Mouse (Mus musculus) heart, embryonic 16.5 days (tissue): ENCODE data around the gene Gm9821. TPM values are rescaled to one million over a fixed set of nuclear protein-coding genes. Genes with fewer than 3 reads are reported as not detected.

Experiments
- ATAC-seq: fragments of 200-750 bp; cut with Nextera tagmentation; replicated peaks from 2 replicates; pipeline ENCODE4 v1.8.0; 2017; ENCODE audit warnings: moderate number of reproducible peaks; ENCODE audit not compliant: insufficient read depth, low FRiP score; ENCODE audit errors: extremely low read depth
- H3K27ac ChIP-seq: fragments of 300-500 bp; sonication (generic); 2 replicates; pipeline ENCODE4 v1.5.1; 2014; ENCODE audit warnings: mild to moderate bottlenecking, low read length, control low read depth, moderate library complexity
- H3K27me3 ChIP-seq: fragments of 300-500 bp; sonication (generic); 2 replicates; pipeline ENCODE4 v1.6.1; 2014; ENCODE audit warnings: low read length, mixed read lengths; ENCODE audit not compliant: control insufficient read depth, insufficient read depth
- H3K36me3 ChIP-seq: fragments of 300-500 bp; sonication (generic); 2 replicates; pipeline ENCODE4 v1.6.1; 2014; ENCODE audit not compliant: control insufficient read depth, insufficient read depth
- H3K4me1 ChIP-seq: fragments of 300-500 bp; sonication (generic); 2 replicates; pipeline ENCODE4 v1.6.1; 2014; ENCODE audit warnings: low read length, mixed read lengths; ENCODE audit not compliant: control insufficient read depth, insufficient read depth
- H3K4me2 ChIP-seq: fragments of 300-500 bp; sonication (generic); 2 replicates; pipeline ENCODE4 v1.6.1; 2014; ENCODE audit warnings: low read depth, mild to moderate bottlenecking, control low read depth, low read length
- H3K4me3 ChIP-seq: fragments of 300-500 bp; sonication (generic); 2 replicates; pipeline ENCODE4 v1.5.1; 2014; ENCODE audit warnings: mild to moderate bottlenecking, control low read depth, low read length
- H3K9ac ChIP-seq: fragments of 300-500 bp; sonication (generic); 2 replicates; pipeline ENCODE4 v1.6.1; 2014; ENCODE audit warnings: low read length, control low read depth
- H3K9me3 ChIP-seq: fragments of 300-500 bp; sonication (generic); replicated peaks from 2 replicates; pipeline ENCODE4 v1.6.1; 2016; ENCODE audit warnings: low read length; ENCODE audit not compliant: control insufficient read depth
- WGBS: fragments of 180-500 bp; shearing (Covaris S2); extraction: QIAGEN DNeasy Blood & Tissue Kit; methylation state at CpG from one replicate; pipeline ENCODE4 v1.1.7; 2014; 5-methylcytosine and 5-hydroxymethylcytosine counted together
- polyA plus RNA-seq: library from polyadenylated mRNA; unstranded; fragments of >200 nt; fragmentation: Nextera tagmentation; extraction: Ambion mirVana; gene quantifications from 2 replicates; pipeline ENCODE4 v1.2.1, GENCODE M21; 2015

Gene Gm9821
- polyA plus RNA-seq, 1 experiment from 2014 or later: 2.1 TPM

DNA sequence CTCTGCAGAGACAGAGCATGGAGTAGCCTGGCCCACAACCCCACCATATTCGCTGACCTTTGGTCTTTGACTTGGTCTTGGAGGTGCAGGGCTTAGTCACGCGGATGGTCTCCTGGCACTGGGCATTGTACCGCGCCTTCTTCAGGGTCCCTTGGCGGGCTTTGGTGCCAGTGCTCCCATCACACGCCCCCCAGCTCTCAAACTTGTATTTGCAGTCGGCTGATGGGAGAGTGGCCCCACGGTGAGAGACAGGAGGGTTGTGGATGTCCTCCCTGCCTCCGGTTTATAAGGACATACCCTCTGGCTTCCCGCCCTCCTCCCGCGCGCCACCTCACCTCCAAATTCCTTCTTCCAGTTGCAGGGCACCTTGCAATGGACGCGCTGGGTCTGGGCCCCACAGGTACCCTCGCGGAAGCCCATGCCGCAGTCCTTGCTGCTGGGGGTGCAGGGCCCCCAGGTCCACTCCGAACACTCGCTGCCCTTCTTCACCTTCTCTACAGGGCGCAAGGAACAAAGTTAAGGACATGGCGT lies 14.7 kb upstream of the Gm9821 start:
- 17% methylated on average over 23 of the region's 23 CpGs for WGBS
- ATAC-seq: no peak

DNA sequence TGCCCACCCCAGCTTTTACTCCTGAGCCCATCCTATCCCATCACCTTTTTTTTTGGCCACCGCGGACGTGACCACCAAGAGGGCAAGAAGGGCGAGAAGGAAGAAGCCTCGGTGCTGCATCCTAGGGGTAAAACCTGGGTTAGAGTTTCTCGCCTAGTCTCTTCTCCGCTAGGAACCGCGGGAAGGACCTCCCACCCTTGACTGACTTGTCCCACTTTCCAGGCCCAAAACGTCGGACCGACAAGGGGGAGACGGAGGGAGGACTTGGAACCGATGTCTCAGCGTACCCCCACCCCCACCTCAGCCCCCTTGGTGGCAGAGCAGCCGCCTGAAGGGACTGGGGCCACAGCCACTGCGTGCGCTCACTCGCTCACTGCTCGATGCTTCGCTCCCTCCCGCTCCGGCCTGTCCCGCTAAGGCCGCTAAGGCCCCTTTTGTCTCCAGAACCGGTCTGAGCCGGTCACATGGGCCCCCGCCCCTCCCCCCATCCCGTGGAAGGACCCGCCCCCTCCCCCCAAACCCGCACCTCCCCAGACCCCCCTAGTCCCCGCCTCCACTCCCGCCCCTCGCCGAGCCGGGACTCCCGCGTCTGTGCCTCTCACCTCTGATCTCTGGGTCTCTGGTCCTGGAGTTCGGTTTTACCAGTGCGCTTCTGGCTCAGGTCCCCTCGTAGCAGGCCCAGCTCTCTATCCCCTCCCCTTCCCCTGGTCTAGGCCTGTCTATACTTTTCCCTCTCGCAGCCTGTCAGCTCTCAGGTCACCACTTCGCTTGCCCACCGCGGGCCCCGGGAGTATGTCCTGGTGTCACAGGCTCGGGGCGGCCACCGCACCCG lies 14.0 kb upstream of the Gm9821 start:
- peak overlapping the region; percentile 65 for H3K27ac ChIP-seq
- H3K9me3 ChIP-seq: no peaks in the 10 kb centered on the region
- ATAC-seq: peak; percentile 47
- peak overlapping the region; percentile 53 for H3K4me3 ChIP-seq
- peak overlapping the region; percentile 70 for H3K9ac ChIP-seq
- peaks cover 21% of the 10 kb centered on the region for H3K36me3 ChIP-seq
- WGBS: 3% methylated on average over 47 of the region's 50 CpGs
- H3K27me3 ChIP-seq: no peaks in the 10 kb centered on the region
- H3K4me2 ChIP-seq: peak overlapping the region; percentile 80
- peaks cover 25% of the 10 kb centered on the region for H3K4me1 ChIP-seq

More for the DNA sequence above, 14.7 kb upstream of the Gm9821 start:
- Histone ChIP-seq H3K27ac (peak overlapping the region; percentile 65), H3K4me3 (peak overlapping the region; percentile 53), H3K9me3 (no peaks in the 10 kb centered on the region), H3K4me2 (peak overlapping the region; percentile 80), H3K4me1 (peaks cover 25% of the 10 kb centered on the region), H3K27me3 (peaks cover 3% of the 10 kb centered on the region; the same call in 1 of the 2 replicates), H3K9ac (peak overlapping the region; percentile 70), H3K36me3 (peaks cover 14% of the 10 kb centered on the region)

DNA sequence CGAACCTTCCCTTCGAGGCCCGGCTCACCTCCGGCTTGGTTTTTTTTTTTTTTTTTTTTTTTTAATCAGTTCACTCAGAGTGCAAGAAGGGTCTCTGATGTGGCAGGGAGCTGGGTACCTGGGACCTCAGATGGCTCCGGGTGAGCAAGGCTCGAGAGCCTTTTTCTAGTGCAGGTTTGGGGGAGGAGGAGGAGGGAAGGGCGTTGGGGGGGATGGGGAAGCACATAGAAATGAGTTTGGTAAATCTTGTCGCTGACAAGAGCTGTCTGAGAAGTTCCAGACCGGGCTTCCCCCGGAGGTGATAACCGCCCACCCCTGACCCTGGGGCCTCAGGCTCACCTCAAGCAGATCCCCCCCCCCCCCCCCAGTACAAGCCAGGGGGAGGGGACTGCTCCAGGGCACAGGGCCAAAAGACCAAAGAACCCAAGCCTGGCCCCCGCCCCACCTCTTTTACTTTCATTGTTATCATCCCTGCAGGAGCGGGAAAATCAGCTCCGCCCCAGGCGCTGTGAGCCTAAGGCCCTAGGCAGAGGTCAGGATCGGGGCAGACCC lies 13.3 kb upstream of the Gm9821 start, which contains the start of gene Mdk:
TSS of gene Mdk (minus strand) at position 138 of the 552 bp plus-strand sequence.
- peaks cover 28% of the 10 kb centered on the region for H3K36me3 ChIP-seq
- H3K4me1 ChIP-seq: peaks cover 25% of the 10 kb centered on the region

DNA sequence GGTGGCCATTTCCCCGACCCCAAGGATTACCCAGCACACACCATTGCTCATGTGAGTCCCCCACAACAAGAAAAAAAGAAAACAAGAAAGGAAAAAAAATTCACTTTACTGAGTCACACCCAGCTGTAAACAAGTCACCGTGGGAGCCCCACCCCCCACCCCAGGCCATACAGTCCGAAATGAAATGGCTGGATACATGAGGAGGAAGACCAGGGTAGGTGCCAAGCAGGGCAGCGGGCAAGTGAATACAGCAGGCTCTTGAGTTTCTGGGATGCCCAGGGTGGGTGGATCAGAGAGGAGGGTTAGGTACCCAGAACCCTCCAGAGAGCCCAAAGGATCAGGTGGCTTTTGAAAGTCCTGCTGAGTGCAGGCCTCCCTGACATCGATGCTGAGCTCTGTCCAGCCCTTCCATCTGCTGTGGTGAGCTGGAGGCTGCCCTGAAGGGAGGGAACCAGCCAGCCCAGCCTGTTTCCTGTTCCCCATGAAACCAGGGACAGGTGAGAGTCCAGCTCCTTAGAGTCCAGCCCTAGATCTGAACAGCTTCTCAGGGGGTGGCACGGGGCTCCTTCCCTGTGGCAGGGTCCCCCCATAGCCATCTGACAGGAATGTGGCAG lies 12.7 kb upstream of the Gm9821 start:
- 18% methylated on average over 6 of the region's 6 CpGs for WGBS
- H3K4me1 ChIP-seq: peaks cover 25% of the 10 kb centered on the region
- peak overlapping the region; percentile 80 for H3K4me2 ChIP-seq
- 0 out of 2 replicates have a peak overlapping the region, but pooled peaks have one; percentile 24 for H3K9ac ChIP-seq
- H3K27ac ChIP-seq: no peak overlapping the region
- ATAC-seq: no peak
- no peaks in the 10 kb centered on the region for H3K27me3 ChIP-seq
- H3K4me3 ChIP-seq: no peak overlapping the region
- peaks cover 34% of the 10 kb centered on the region for H3K36me3 ChIP-seq
- no peaks in the 10 kb centered on the region for H3K9me3 ChIP-seq

More for the DNA sequence above, 13.3 kb upstream of the Gm9821 start, which contains the start of gene Mdk:
- no peaks in the 10 kb centered on the region for H3K9me3 ChIP-seq
- no peaks in the 10 kb centered on the region for H3K27me3 ChIP-seq
- peak within 1 kb of the TSS; percentile 65 for H3K27ac ChIP-seq
- H3K9ac ChIP-seq: peak within 1 kb of the TSS; percentile 70
- peak within 1 kb of the TSS; percentile 80 for H3K4me2 ChIP-seq
- peak within 1 kb of the TSS; percentile 53 for H3K4me3 ChIP-seq
- 5% methylated on average over 16 of the region's 16 CpGs for WGBS
- peak; percentile 6; the same call in 1 of the 2 replicates for ATAC-seq

DNA sequence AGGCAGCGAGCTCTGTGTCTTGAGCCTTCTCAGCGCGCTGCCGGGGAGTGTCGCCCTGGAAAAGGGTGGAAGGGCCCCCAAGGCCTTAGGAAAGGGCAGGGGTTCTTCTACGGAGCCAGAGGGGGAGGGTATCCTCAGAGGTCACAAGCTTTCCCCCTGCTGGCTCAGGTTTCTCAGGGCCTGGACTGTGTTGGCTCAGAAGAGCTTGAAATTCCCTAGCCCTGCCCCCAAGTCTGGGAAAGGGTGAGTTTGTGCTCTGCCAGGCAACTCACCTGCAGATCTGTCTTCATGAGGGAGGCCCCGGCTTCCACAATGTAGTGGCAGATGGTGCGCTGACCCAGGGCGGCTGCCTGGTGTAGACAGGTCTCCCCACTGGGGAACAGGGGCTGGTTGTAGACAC lies 12.0 kb upstream of the Gm9821 start:
- Histone ChIP-seq H3K36me3 (peaks cover 40% of the 10 kb centered on the region), H3K4me3 (no peak overlapping the region), H3K4me2 (no peak overlapping the region), H3K9ac (no peak overlapping the region), H3K9me3 (no peaks in the 10 kb centered on the region), H3K27me3 (no peaks in the 10 kb centered on the region), H3K4me1 (peaks cover 25% of the 10 kb centered on the region), H3K27ac (no peak overlapping the region)
- 58% methylated on average over 9 of the region's 9 CpGs for WGBS
- ATAC-seq: no peak

DNA sequence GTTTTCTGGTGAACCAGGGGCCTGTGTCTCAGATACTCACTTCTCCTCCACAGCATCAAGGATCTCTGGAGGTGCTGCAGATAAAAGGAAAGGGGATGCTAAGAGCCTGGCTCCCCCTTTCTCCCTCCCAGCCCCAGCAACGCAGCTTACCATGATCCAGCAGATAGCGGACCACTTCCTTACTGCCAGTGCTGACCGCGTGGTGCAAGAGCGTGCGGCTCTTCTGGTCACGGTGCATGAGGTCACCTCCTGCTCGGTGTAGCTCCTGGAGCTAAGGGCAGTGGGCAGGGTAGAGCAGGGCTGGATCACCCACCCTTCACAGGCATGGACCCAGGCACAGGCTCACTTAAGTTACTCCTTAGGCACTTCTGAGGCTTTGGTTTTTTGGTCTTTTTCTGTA lies 11.5 kb upstream of the Gm9821 start:
- ATAC-seq: no peak
- WGBS: 40% methylated on average over 8 of the region's 8 CpGs
- H3K36me3 ChIP-seq: peaks cover 45% of the 10 kb centered on the region
- H3K4me1 ChIP-seq: peaks cover 25% of the 10 kb centered on the region
- H3K27ac ChIP-seq: no peak overlapping the region
- no peak overlapping the region for H3K4me2 ChIP-seq
- no peak overlapping the region for H3K9ac ChIP-seq
- no peaks in the 10 kb centered on the region for H3K27me3 ChIP-seq
- H3K9me3 ChIP-seq: no peaks in the 10 kb centered on the region
- no peak overlapping the region for H3K4me3 ChIP-seq

DNA sequence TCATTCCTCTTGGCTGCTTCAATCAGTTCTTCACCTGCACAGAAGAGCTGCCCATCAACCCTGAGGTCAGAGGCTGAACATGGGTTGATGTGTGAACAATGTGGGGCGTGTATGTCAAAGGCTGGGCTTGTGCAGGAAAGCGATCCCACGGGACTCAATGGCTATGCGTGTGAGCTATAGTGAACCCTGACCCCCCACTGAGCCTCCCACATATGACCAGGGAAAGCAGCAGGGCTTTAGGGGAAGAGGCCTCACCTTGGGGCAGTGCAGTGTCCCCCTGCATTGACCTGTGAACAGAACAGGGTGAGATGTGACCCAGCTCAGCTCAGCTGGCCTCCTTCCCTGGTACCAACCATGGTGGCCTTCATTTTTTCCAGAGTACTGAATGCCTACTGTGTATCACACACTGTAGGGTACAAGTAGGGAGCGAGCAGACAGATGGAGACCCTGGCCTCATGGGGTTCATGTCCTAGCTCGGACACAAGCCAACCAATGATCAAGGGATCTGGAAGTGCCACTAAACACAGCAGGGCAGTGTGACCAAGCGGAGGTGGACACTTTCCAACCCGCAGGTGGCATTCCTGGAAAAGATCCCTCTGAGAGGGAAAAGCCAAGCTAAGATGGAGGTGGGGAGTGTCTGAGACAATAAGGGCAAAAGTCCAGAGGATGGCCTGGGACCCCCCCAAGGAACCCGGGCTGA lies 10.5 kb upstream of the Gm9821 start:
- no peak overlapping the region for H3K9ac ChIP-seq
- no peak for ATAC-seq
- no peak overlapping the region for H3K4me2 ChIP-seq
- H3K27me3 ChIP-seq: no peaks in the 10 kb centered on the region
- peaks cover 23% of the 10 kb centered on the region for H3K4me1 ChIP-seq
- no peak overlapping the region for H3K27ac ChIP-seq
- WGBS: 81% methylated on average over 9 of the region's 9 CpGs
- H3K36me3 ChIP-seq: peaks cover 55% of the 10 kb centered on the region
- H3K4me3 ChIP-seq: no peak overlapping the region
- no peaks in the 10 kb centered on the region for H3K9me3 ChIP-seq

DNA sequence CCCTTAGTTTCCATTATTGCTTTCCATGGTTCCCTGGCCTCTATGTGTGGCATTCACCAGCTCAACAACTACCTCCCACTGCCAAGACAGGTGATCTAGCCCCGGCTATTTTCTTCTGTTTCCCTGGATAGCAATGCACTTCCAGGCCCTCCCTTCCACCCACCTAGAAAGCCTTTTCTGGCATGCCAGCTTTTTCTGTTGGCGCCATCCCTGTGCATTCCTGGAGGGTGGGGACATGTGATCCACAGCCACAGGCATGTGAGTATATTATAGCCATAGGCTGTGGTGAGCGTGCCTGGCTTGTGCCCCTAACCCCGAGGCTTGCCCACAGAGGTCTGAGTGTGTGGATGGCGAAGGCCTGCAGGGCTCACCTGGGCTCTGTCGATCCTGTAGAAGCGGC lies 9.3 kb upstream of the Gm9821 start:
- no peak overlapping the region for H3K4me2 ChIP-seq
- peaks cover 63% of the 10 kb centered on the region for H3K36me3 ChIP-seq
- no peak for ATAC-seq
- peaks cover 14% of the 10 kb centered on the region for H3K4me1 ChIP-seq
- no peak overlapping the region for H3K9ac ChIP-seq
- H3K4me3 ChIP-seq: no peak overlapping the region
- no peak overlapping the region for H3K27ac ChIP-seq
- 90% methylated on average over 7 of the region's 7 CpGs for WGBS
- no peaks in the 10 kb centered on the region for H3K27me3 ChIP-seq
- no peaks in the 10 kb centered on the region for H3K9me3 ChIP-seq
